Mouse (Mus musculus) heart, embryonic 12.5 days (tissue): ENCODE measurements around the gene Tmem109. TPM values are rescaled to one million over a fixed set of nuclear protein-coding genes. Genes with fewer than 3 reads are reported as not detected.

Experiments
- ATAC-seq: fragments of 200-750 bp; cut with Nextera tagmentation; 2 replicates; pipeline ENCODE4 v1.8.0; 2017; ENCODE audit warnings: moderate TSS enrichment, moderate library complexity; ENCODE audit not compliant: insufficient number of reproducible peaks, low FRiP score
- H3K27ac ChIP-seq: fragments of 300-500 bp; sonication (generic); 2 replicates; pipeline ENCODE4 v1.5.1; 2016; ENCODE audit warnings: mild to moderate bottlenecking, moderate library complexity; ENCODE audit not compliant: poor library complexity, severe bottlenecking
- H3K27me3 ChIP-seq: fragments of 300-500 bp; sonication (generic); replicated peaks from 2 replicates; pipeline ENCODE4 v1.6.1; 2016; ENCODE audit warnings: mild to moderate bottlenecking, moderate library complexity
- H3K36me3 ChIP-seq: fragments of 300-500 bp; sonication (generic); 2 replicates; pipeline ENCODE4 v1.6.1; 2016; ENCODE audit warnings: mild to moderate bottlenecking, moderate library complexity
- H3K4me1 ChIP-seq: fragments of 300-500 bp; sonication (generic); replicated peaks from 2 replicates; pipeline ENCODE4 v1.6.1; 2016; ENCODE audit warnings: mild to moderate bottlenecking
- H3K4me2 ChIP-seq: fragments of 300-500 bp; sonication (generic); 2 replicates; pipeline ENCODE4 v1.6.1; 2016; ENCODE audit warnings: mild to moderate bottlenecking, moderate library complexity
- H3K4me3 ChIP-seq: fragments of 300-500 bp; sonication (generic); 2 replicates; pipeline ENCODE4 v1.5.1; 2016; ENCODE audit warnings: mild to moderate bottlenecking
- H3K9ac ChIP-seq: fragments of 300-500 bp; sonication (generic); 2 replicates; pipeline ENCODE4 v1.6.1; 2016; ENCODE audit warnings: mild to moderate bottlenecking, moderate library complexity
- H3K9me3 ChIP-seq: fragments of 300-500 bp; sonication (generic); replicated peaks from 2 replicates; pipeline ENCODE4 v1.6.1; 2016; ENCODE audit warnings: mild to moderate bottlenecking, moderate library complexity
- WGBS: fragments of 180-500 bp; shearing (Covaris S2); methylation state at CpG from one replicate; pipeline ENCODE4 v1.1.7; 2016; 5-methylcytosine and 5-hydroxymethylcytosine counted together
- polyA plus RNA-seq: library from polyadenylated mRNA; unstranded; fragments of >200 nt; fragmentation: Nextera tagmentation; extraction: Ambion mirVana; gene quantifications from 2 replicates; pipeline ENCODE4 v1.2.1, GENCODE M21; 2016

Tmem109 gene
- polyA plus RNA-seq, result 67.4 and 70.9 TPM in 2 replicates

- H3K9me3 ChIP-seq, result peaks cover 12% of the 10 kb centered on the region
- H3K27ac ChIP-seq, result peak within 1 kb of the TSS; percentile 84
- WGBS, result under 1% methylated on average over 49 of the region's 49 CpGs
- peaks cover 17% of the 10 kb centered on the region; the same call in 1 of the 2 replicates for H3K4me1 ChIP-seq
- H3K4me3 ChIP-seq, result peak within 1 kb of the TSS; percentile 63
- H3K9ac ChIP-seq, result peak within 1 kb of the TSS; percentile 76
- H3K27me3 ChIP-seq, result no peaks in the 10 kb centered on the region
- H3K36me3 ChIP-seq, result peaks cover 4% of the 10 kb centered on the region; the same call in 1 of the 2 replicates
- ATAC-seq, result peak; percentile 88
- H3K4me2 ChIP-seq, result peak within 1 kb of the TSS; percentile 95
Observed at GRCm38 (mm10) chr19:10881426-10882154, at the start of gene Tmem109. Gene Tmem109 (minus strand): TSS chr19:10882001.

DNA sequence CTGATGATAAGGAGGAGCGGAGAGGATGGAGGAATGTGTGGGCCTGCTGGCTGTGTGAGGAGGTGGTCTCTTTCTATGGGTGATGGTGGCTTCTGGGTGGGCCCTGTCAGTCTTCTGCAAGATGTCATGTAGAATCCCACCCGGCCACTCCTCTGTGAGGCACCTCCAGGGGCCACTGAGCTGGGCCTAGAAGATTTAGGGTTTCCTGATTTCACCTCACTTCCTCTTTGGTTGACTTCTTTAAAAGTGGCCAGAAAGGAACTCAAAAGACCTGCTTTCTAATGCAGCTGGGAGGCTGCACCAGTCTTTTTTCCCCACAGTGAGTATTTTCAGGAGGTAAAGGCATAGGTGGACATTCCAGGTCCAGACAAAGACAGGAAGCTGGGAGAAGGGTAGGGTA is 48.8 kb upstream of the Tmem109 start:
- WGBS, result 54% methylated on average over 2 of the region's 2 CpGs

DNA sequence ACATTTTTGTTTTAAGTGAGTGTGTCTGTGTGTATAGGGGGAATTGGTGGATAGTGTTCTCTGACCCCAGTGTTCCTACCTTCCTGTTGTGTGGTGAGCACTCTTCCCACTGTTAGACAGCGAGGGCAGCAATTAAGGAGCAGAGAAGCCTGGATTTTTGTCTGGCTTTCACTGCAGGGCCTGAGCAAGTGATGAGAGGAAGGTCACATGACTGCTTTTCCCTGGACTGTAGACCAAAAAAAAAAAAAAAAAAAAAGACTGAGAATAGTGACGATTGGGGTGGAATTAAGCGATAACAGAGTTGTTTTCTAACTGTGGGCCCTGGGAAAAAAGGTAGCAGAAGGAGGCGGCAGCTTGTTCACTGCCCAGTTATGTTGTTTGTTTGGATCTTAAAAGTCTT is 44.9 kb upstream of the Tmem109 start:
- H3K36me3 ChIP-seq, result no peaks in the 10 kb centered on the region
- 33% methylated on average over 4 of the region's 4 CpGs for WGBS
- H3K4me1 ChIP-seq, result peaks cover 12% of the 10 kb centered on the region
- H3K27me3 ChIP-seq, result no peaks in the 10 kb centered on the region
- no peak for ATAC-seq
- no peak overlapping the region for H3K9ac ChIP-seq
- no peak overlapping the region for H3K4me3 ChIP-seq
- H3K9me3 ChIP-seq, result 0 out of 2 replicates have a peak, but pooled peaks cover 3% of the 10 kb centered on the region
- H3K27ac ChIP-seq, result 0 out of 2 replicates have a peak overlapping the region, but pooled peaks have one; percentile 47
- no peak overlapping the region for H3K4me2 ChIP-seq

More for the DNA sequence above, 48.8 kb upstream of the Tmem109 start:
- Histone ChIP-seq H3K9ac (no peak overlapping the region), H3K36me3 (no peaks in the 10 kb centered on the region), H3K9me3 (0 out of 2 replicates have a peak, but pooled peaks cover 3% of the 10 kb centered on the region), H3K4me2 (no peak overlapping the region), H3K27ac (no peak overlapping the region), H3K27me3 (no peaks in the 10 kb centered on the region), H3K4me3 (no peak overlapping the region), H3K4me1 (peaks cover 24% of the 10 kb centered on the region)
- no peak for ATAC-seq

- H3K27me3 ChIP-seq, result no peaks in the 10 kb centered on the region
- H3K9me3 ChIP-seq, result 0 out of 2 replicates have a peak, but pooled peaks cover 3% of the 10 kb centered on the region
- no peak overlapping the region for H3K9ac ChIP-seq
- ATAC-seq, result no peak
- H3K4me1 ChIP-seq, result peaks cover 12% of the 10 kb centered on the region
- 64% methylated on average over 6 of the region's 6 CpGs for WGBS
- no peak overlapping the region for H3K27ac ChIP-seq
- H3K4me3 ChIP-seq, result no peak overlapping the region
- H3K36me3 ChIP-seq, result no peaks in the 10 kb centered on the region
- H3K4me2 ChIP-seq, result no peak overlapping the region
Observed at GRCm38 (mm10) chr19:10926123-10926621, 44.4 kb upstream of the Tmem109 start.

DNA sequence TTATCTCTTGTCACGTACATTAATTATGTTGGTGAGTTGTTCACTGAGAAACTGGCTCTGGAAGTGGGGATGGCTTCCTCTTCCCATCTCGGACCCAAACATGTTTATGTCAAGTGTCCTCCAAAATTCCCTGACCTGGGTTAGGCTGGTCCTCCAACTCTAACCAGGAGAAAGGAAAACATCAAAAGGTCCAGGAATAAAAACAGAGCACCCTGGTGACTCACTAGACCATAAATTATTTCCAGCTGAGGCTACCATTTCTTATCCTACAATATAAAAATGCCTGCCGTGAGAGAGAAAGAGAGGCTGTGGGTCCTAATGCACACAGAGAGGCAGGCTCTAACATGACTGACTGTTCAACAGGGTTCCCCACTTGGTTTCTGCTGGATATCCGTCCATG is 42.4 kb upstream of the Tmem109 start:
- H3K27ac ChIP-seq, result no peak overlapping the region
- ATAC-seq, result no peak
- no peak overlapping the region for H3K4me3 ChIP-seq
- H3K9ac ChIP-seq, result no peak overlapping the region
- no peak overlapping the region for H3K4me2 ChIP-seq
- WGBS, result 43% methylated on average over 4 of the region's 4 CpGs
- no peaks in the 10 kb centered on the region for H3K27me3 ChIP-seq
- 0 out of 2 replicates have a peak, but pooled peaks cover 3% of the 10 kb centered on the region for H3K9me3 ChIP-seq
- no peaks in the 10 kb centered on the region for H3K36me3 ChIP-seq
- peaks cover 12% of the 10 kb centered on the region for H3K4me1 ChIP-seq

- WGBS, result 66% methylated on average over 3 of the region's 3 CpGs
- peaks cover 20% of the 10 kb centered on the region for H3K4me1 ChIP-seq
- no peaks in the 10 kb centered on the region for H3K36me3 ChIP-seq
- H3K9me3 ChIP-seq, result no peaks in the 10 kb centered on the region
- H3K27ac ChIP-seq, result no peak overlapping the region
- H3K9ac ChIP-seq, result no peak overlapping the region
- H3K27me3 ChIP-seq, result no peaks in the 10 kb centered on the region
- H3K4me3 ChIP-seq, result no peak overlapping the region
- H3K4me2 ChIP-seq, result no peak overlapping the region
- no peak for ATAC-seq
Observed at GRCm38 (mm10) chr19:10921058-10921457, 39.3 kb upstream of the Tmem109 start.

DNA sequence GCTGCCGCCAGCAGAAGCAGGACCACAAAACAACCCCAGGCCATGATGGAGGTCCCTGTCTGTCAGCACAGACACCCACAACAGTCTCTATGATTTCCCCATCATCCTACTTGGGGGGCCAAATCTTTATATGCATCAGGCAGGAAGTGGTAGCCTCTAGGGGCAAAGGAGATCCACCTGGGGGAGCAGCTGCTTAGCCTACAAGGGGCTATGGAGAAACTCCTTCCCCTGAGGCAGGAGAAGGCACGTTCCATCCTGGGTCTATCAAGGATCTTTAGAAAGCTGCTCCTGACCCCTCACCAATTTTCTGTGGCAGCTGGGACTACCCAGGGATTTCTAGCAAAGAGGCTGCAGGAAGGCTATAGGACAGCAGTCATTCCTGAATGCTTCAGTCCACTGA is 38.7 kb upstream of the Tmem109 start, which contains the start of gene Zp1:
Gene Zp1 (minus strand): TSS at position 101 of the 400 bp plus-strand sequence.
- Histone ChIP-seq H3K9ac (no peak within 1 kb of the TSS), H3K36me3 (no peaks in the 10 kb centered on the region), H3K4me1 (peaks cover 15% of the 10 kb centered on the region), H3K9me3 (no peaks in the 10 kb centered on the region), H3K27ac (no peak within 1 kb of the TSS), H3K4me2 (no peak within 1 kb of the TSS), H3K4me3 (no peak within 1 kb of the TSS), H3K27me3 (no peaks in the 10 kb centered on the region)
- WGBS, result 56% methylated on average over 2 of the region's 2 CpGs
- ATAC-seq, result no peak

DNA sequence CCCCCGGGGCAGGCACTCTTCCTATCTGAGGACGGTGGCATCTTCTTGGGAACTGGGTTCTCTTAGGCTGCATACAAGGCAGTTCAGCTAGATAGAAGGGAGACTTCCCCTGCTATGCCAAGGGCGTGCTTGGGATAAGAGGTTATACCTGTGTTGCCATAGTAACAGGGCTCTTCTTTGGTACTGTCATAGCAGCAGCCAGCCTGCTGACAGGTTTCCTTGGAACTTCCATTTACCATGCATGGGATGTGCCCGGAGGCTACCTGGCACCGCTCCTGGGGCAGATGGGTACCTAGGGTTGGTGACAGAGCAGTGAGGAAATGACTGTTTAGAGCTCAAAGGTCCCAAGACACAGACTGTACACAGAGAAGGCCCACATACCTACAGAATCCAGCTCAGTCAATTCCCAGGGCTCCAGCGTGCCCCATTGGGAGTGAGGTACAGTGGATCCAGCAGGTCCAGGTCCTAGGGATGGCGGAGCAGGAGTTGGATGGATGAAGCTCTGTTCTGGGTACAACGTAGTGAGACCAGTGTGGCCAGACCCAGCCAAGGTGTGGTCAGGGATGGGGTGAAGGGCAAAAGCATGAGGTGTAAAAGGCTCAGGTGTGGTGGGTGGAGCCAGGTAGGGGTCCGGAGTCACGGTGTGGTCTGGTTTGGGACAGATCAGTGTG is 36.7 kb upstream of the Tmem109 start:
- no peak overlapping the region for H3K4me3 ChIP-seq
- ATAC-seq, result no peak
- H3K27me3 ChIP-seq, result no peaks in the 10 kb centered on the region
- no peaks in the 10 kb centered on the region for H3K36me3 ChIP-seq
- H3K4me2 ChIP-seq, result no peak overlapping the region
- WGBS, result 80% methylated on average over 10 of the region's 10 CpGs
- H3K4me1 ChIP-seq, result peaks cover 29% of the 10 kb centered on the region
- H3K27ac ChIP-seq, result no peak overlapping the region
- H3K9me3 ChIP-seq, result no peaks in the 10 kb centered on the region
- H3K9ac ChIP-seq, result no peak overlapping the region

GRCm38 (mm10) chr19:10916506-10916905 is 34.7 kb upstream of the Tmem109 start:
- no peak for ATAC-seq
- H3K4me2 ChIP-seq, result no peak overlapping the region
- no peak overlapping the region for H3K27ac ChIP-seq
- no peaks in the 10 kb centered on the region for H3K9me3 ChIP-seq
- H3K27me3 ChIP-seq, result no peaks in the 10 kb centered on the region
- H3K4me3 ChIP-seq, result no peak overlapping the region
- no peaks in the 10 kb centered on the region for H3K36me3 ChIP-seq
- no peak overlapping the region for H3K9ac ChIP-seq
- peaks cover 32% of the 10 kb centered on the region for H3K4me1 ChIP-seq
- 40% methylated on average over 5 of the region's 5 CpGs for WGBS

DNA sequence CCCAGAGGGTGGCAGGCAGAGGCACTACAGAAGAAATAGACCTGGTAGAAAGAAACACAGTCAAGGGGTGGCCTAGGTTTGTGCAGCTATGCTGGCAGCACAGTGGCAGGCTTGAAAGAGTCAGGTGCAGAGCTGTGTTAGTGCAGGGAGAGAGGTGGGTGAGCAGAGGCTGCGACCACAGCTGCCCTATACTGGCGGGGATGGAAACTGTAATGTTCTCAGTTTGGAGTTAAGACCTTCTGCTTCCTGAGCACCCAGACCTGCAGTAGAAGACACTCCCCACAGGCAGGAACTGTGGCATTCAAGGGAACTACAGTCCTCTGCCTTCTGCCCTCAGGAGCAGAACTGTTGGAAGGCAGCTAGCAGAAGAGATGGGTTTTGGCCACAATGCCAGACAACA is 33.1 kb upstream of the Tmem109 start:
- Histone ChIP-seq H3K4me1 (peaks cover 32% of the 10 kb centered on the region), H3K36me3 (no peaks in the 10 kb centered on the region), H3K27me3 (no peaks in the 10 kb centered on the region), H3K9me3 (no peaks in the 10 kb centered on the region), H3K4me3 (no peak overlapping the region), H3K4me2 (0 out of 2 replicates have a peak overlapping the region, but pooled peaks have one; percentile 10), H3K27ac (peak overlapping the region; percentile 72), H3K9ac (no peak overlapping the region)
- ATAC-seq, result no peak
- WGBS, result 68% methylated on average over 2 of the region's 2 CpGs

- 0 out of 2 replicates have a peak, but pooled peaks have one; percentile 34 for ATAC-seq
- Histone ChIP-seq H3K4me1 (peaks cover 37% of the 10 kb centered on the region), H3K36me3 (no peaks in the 10 kb centered on the region), H3K9ac (no peak overlapping the region), H3K27ac (peak overlapping the region; percentile 72), H3K27me3 (no peaks in the 10 kb centered on the region), H3K4me2 (0 out of 2 replicates have a peak overlapping the region, but pooled peaks have one; percentile 10), H3K9me3 (no peaks in the 10 kb centered on the region), H3K4me3 (no peak overlapping the region)
- WGBS, result 33% methylated on average over 7 of the region's 7 CpGs
Observed at GRCm38 (mm10) chr19:10914291-10914690, 32.5 kb upstream of the Tmem109 start.
